Mouse (Mus musculus) liver, postnatal 0 days (tissue): ENCODE measurements around the gene Mecr.

Experiments used
- CTCF ChIP-seq: sonication (generic); IDR thresholded peaks from 2 replicates; pipeline ENCODE4 v1.5.1; 2016; ENCODE audit warnings: antibody characterized with exemption, low read depth
- EP300 ChIP-seq: IDR thresholded peaks from 2 replicates; pipeline ENCODE4 v1.6.1; 2016; ENCODE audit warnings: antibody characterized with exemption, low read depth, mild to moderate bottlenecking

GRCm38 (mm10) chr4:131805255-131805654 lies 38.0 kb upstream of the Mecr start:
- TF ChIP-seq EP300 (no peak), CTCF (no peak)
